Mouse (Mus musculus) hindbrain, embryonic 11.5 days (tissue): ENCODE measurements at regions not wholly inside any gene's neighbourhood (a gene's known extent, or its start where the extent isn't known, plus 50 kb on each side); places are given as distances from the start of the nearest gene placed in this dataset.
A peak's percentile ranks its signal among the peaks of the same experiment; 100 is the strongest.

Source experiments
- ATAC-seq: fragments of 200-750 bp; cut with Nextera tagmentation; 2 replicates; pipeline ENCODE4 v1.8.0; 2017; ENCODE audit warnings: mild to moderate bottlenecking, moderate TSS enrichment, moderate library complexity; ENCODE audit not compliant: low FRiP score
- DNase-seq: peaks from one replicate; pipeline ENCODE4 v3.0.0-alpha.2; 2015; ENCODE audit warnings: low spot score
- H3K27ac ChIP-seq: fragments of 300-500 bp; sonication (generic); 2 replicates; pipeline ENCODE4 v1.5.1; 2014; ENCODE audit warnings: mild to moderate bottlenecking, low read depth, low read length
- H3K27me3 ChIP-seq: fragments of 300-500 bp; sonication (generic); 2 replicates; pipeline ENCODE4 v1.6.1; 2014; ENCODE audit warnings: mild to moderate bottlenecking, low read length, moderate library complexity, mixed read lengths; ENCODE audit not compliant: control insufficient read depth, insufficient read depth
- H3K36me3 ChIP-seq: fragments of 300-500 bp; sonication (generic); 2 replicates; pipeline ENCODE4 v1.6.1; 2014; ENCODE audit warnings: mild to moderate bottlenecking, low read length, moderate library complexity, mixed read lengths; ENCODE audit not compliant: control insufficient read depth, insufficient read depth
- H3K4me1 ChIP-seq: fragments of 300-500 bp; sonication (generic); replicated peaks from 2 replicates; pipeline ENCODE4 v1.6.1; 2014; ENCODE audit warnings: low read length, mixed read lengths; ENCODE audit not compliant: control insufficient read depth, insufficient read depth
- H3K4me2 ChIP-seq: fragments of 300-500 bp; sonication (generic); replicated peaks from 2 replicates; pipeline ENCODE4 v1.6.1; 2014; ENCODE audit warnings: mild to moderate bottlenecking, low read depth, low read length
- H3K4me3 ChIP-seq: fragments of 300-500 bp; sonication (generic); 2 replicates; pipeline ENCODE4 v1.5.1; 2014; ENCODE audit warnings: low read depth, low read length
- H3K9ac ChIP-seq: fragments of 300-500 bp; sonication (generic); 2 replicates; pipeline ENCODE4 v1.6.1; 2014; ENCODE audit warnings: low read depth, low read length
- H3K9me3 ChIP-seq: fragments of 300-500 bp; sonication (generic); 2 replicates; pipeline ENCODE4 v1.6.1; 2016; ENCODE audit warnings: low read length; ENCODE audit not compliant: control insufficient read depth
- WGBS: fragments of 180-500 bp; shearing (Covaris S2); extraction: QIAGEN DNeasy Blood & Tissue Kit; methylation state at CpG from one replicate; pipeline ENCODE4 v1.1.7; 2014; 5-methylcytosine and 5-hydroxymethylcytosine counted together

GRCm38 (mm10) chr5:85793148-85793547 lies 272.2 kb downstream of the Cenpc1 start:
- Histone ChIP-seq H3K27ac (no peak overlapping the region), H3K9ac (no peak overlapping the region), H3K36me3 (no peaks in the 10 kb centered on the region), H3K9me3 (no peaks in the 10 kb centered on the region), H3K4me2 (no peak overlapping the region), H3K4me1 (no peaks in the 10 kb centered on the region), H3K4me3 (no peak overlapping the region), H3K27me3 (no peaks in the 10 kb centered on the region)
- 69% methylated on average over 4 of the region's 4 CpGs for WGBS
- ATAC-seq (no peak), DNase-seq (no peak)

- H3K9me3 ChIP-seq, result no peaks in the 10 kb centered on the region
- H3K4me3 ChIP-seq, result no peak overlapping the region
- H3K4me2 ChIP-seq, result no peak overlapping the region
- 29% methylated on average over 8 of the region's 8 CpGs for WGBS
- H3K9ac ChIP-seq, result no peak overlapping the region
- no peak overlapping the region; the same call in 1 of the 2 replicates for H3K27ac ChIP-seq
- ATAC-seq (peak; percentile 95), DNase-seq (peak; percentile 53)
- H3K36me3 ChIP-seq, result no peaks in the 10 kb centered on the region
- no peaks in the 10 kb centered on the region for H3K4me1 ChIP-seq
- no peaks in the 10 kb centered on the region for H3K27me3 ChIP-seq
These were observed 284.5 kb downstream of the Cenpc1 start for GRCm38 (mm10) chr5:85780730-85781454.

DNA sequence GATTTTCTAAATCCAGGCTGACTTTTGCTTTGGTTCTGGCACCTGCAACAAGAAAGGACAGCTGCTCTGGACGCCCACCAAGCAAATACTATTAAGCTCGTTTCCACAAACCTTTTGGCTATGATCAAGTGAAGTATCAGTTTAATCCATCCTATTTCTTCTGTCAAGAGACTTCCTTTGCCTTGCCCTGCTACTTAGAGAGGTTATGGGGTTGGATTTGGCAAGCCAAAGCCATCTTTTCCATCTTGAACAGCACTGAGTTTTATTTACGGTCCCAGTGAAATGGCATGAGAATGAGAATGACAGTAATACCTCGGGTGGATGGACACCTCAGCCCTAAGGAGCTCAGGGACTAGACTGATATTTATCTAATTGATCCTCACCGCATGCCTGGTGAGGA lies 285.4 kb downstream of the Cenpc1 start:
- no peaks in the 10 kb centered on the region for H3K27me3 ChIP-seq
- H3K4me1 ChIP-seq, result no peaks in the 10 kb centered on the region
- 60% methylated on average over 5 of the region's 5 CpGs for WGBS
- H3K9ac ChIP-seq, result no peak overlapping the region
- H3K4me2 ChIP-seq, result no peak overlapping the region
- ATAC-seq, result no peak
- no peaks in the 10 kb centered on the region for H3K9me3 ChIP-seq
- no peak overlapping the region for H3K4me3 ChIP-seq
- H3K27ac ChIP-seq, result peak overlapping the region; percentile 39; the same call in 1 of the 2 replicates
- no peaks in the 10 kb centered on the region for H3K36me3 ChIP-seq
- no peak for DNase-seq

DNA sequence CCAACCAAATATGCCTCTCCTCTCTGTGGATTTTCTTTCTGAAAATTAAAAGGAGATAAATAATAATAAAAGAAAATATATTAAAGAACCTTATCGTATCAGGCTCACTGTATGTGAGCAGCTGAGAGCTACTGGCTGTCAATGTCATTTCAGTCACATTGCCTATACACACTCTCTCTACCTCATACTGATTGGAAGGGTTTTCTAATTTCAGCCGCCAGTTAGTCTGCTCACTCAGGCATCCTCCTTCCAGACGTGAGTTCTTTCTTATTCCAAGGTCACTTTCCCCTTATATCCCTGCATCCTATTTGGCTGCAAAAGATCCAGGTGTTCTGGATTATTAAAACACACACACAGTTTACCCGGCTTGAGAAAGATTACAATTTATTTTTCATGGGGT lies 286.2 kb downstream of the Cenpc1 start:
- Histone ChIP-seq H3K4me1 (no peaks in the 10 kb centered on the region), H3K9ac (no peak overlapping the region), H3K27me3 (no peaks in the 10 kb centered on the region), H3K4me2 (no peak overlapping the region), H3K27ac (no peak overlapping the region), H3K4me3 (no peak overlapping the region), H3K36me3 (no peaks in the 10 kb centered on the region), H3K9me3 (no peaks in the 10 kb centered on the region)
- DNase-seq, result no peak
- 70% methylated on average over 4 of the region's 4 CpGs for WGBS
- no peak for ATAC-seq

GRCm38 (mm10) chr5:85772660-85773059 lies 292.7 kb downstream of the Cenpc1 start:
- H3K36me3 ChIP-seq, result no peaks in the 10 kb centered on the region
- ATAC-seq, result no peak
- DNase-seq, result no peak
- H3K27ac ChIP-seq, result no peak overlapping the region
- no peak overlapping the region for H3K9ac ChIP-seq
- WGBS, result 90% methylated on average over 4 of the region's 4 CpGs
- no peaks in the 10 kb centered on the region for H3K27me3 ChIP-seq
- H3K9me3 ChIP-seq, result no peaks in the 10 kb centered on the region
- H3K4me1 ChIP-seq, result no peaks in the 10 kb centered on the region
- H3K4me3 ChIP-seq, result no peak overlapping the region
- no peak overlapping the region for H3K4me2 ChIP-seq

- no peaks in the 10 kb centered on the region for H3K27me3 ChIP-seq
- ATAC-seq, result peak; percentile 50; the same call in 1 of the 2 replicates
- no peak overlapping the region for H3K4me3 ChIP-seq
- H3K27ac ChIP-seq, result no peak overlapping the region
- H3K36me3 ChIP-seq, result no peaks in the 10 kb centered on the region
- no peak overlapping the region for H3K9ac ChIP-seq
- H3K4me2 ChIP-seq, result no peak overlapping the region
- no peaks in the 10 kb centered on the region for H3K4me1 ChIP-seq
- 74% methylated on average over 4 of the region's 4 CpGs for WGBS
- DNase-seq, result no peak
- H3K9me3 ChIP-seq, result no peaks in the 10 kb centered on the region
These were observed 293.3 kb downstream of the Cenpc1 start for GRCm38 (mm10) chr5:85772086-85772485.

DNA sequence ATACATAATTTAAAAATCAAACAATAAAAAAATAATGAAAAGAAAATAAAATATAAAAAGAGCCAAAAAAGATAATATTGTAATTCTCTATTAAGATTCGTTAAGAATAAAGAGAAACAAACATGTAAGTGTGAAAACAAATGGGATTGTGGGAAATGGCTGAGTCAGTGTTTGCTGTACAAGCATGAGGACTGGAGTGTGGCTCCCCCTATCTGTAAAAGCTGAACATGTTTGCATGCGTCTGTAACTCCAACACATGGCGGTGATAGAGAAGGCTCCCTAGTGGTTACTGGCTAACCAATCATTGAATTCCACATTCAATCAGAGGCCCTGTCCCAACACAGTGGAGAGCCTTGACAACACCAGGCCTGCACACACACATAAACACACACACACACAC lies 298.2 kb downstream of the Cenpc1 start:
- WGBS, result 92% methylated on average over 3 of the region's 3 CpGs
- DNase-seq, result no peak

GRCm38 (mm10) chr5:85756716-85757115 lies 308.7 kb downstream of the Cenpc1 start:
- no peak overlapping the region for H3K9ac ChIP-seq
- no peaks in the 10 kb centered on the region for H3K27me3 ChIP-seq
- no peak for DNase-seq
- no peak overlapping the region for H3K27ac ChIP-seq
- ATAC-seq, result no peak
- WGBS, result 90% methylated on average over 8 of the region's 8 CpGs
- no peak overlapping the region for H3K4me3 ChIP-seq
- no peak overlapping the region for H3K4me2 ChIP-seq
- H3K36me3 ChIP-seq, result no peaks in the 10 kb centered on the region
- no peaks in the 10 kb centered on the region for H3K9me3 ChIP-seq
- no peaks in the 10 kb centered on the region for H3K4me1 ChIP-seq

More for the DNA sequence above, 298.2 kb downstream of the Cenpc1 start:
- H3K27ac ChIP-seq, result no peak overlapping the region
- no peaks in the 10 kb centered on the region for H3K36me3 ChIP-seq
- no peak overlapping the region for H3K4me3 ChIP-seq
- no peaks in the 10 kb centered on the region for H3K27me3 ChIP-seq
- no peaks in the 10 kb centered on the region for H3K9me3 ChIP-seq
- no peak overlapping the region for H3K4me2 ChIP-seq
- no peaks in the 10 kb centered on the region for H3K4me1 ChIP-seq
- no peak for ATAC-seq
- no peak overlapping the region for H3K9ac ChIP-seq

DNA sequence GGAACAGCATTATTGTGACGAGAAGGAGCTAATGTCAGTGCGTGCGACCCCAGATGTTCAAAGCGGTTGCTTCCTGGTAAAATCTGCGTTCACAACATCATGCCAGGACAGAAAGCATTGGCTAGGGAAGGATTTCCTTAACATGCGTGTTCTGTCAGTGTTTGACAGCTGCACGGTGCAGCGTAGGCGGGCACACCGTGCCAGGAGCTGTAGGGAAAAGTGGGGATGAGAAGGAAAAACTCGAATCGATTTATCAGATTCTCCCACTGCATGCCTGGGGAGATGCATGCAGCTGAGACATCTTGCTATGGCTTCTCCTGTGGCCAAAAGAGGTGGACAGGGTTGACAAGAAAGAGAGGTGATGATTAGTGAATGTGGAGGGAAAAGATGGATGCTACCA lies 311.2 kb downstream of the Cenpc1 start:
- no peak overlapping the region for H3K4me3 ChIP-seq
- H3K9ac ChIP-seq, result no peak overlapping the region
- no peaks in the 10 kb centered on the region for H3K36me3 ChIP-seq
- H3K9me3 ChIP-seq, result no peaks in the 10 kb centered on the region
- no peak overlapping the region for H3K27ac ChIP-seq
- no peaks in the 10 kb centered on the region for H3K4me1 ChIP-seq
- no peaks in the 10 kb centered on the region for H3K27me3 ChIP-seq
- no peak overlapping the region for H3K4me2 ChIP-seq
- WGBS, result 92% methylated on average over 12 of the region's 12 CpGs
- ATAC-seq (no peak), DNase-seq (no peak)
